Mouse (Mus musculus): ENCODE results near the gene Pcsk5.

The Pcsk5 gene

GRCm38 (mm10) chr19:17392866-17393265, 444.6 kb downstream of the Pcsk5 start:
- no peak for DNase-seq

DNA sequence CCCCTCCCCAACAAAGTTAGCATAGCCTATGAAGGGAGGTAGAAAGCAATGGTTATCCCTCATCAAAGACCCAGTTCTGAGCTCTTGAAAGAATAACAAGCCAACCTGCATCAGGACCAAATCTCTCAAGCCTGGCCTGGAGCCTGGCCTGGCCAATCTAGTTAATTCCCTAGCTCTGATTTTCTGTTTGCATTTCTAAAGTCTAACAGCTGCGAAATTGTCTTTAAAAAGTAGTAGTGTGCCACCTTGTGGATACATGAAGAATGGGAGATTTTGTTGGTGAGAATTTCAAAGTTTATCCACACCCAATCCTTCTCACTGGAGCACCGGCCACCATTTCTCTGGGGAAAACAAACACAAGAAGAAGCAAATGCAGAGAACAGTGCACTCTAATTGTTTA, 449.0 kb downstream of the Pcsk5 start:
- DNase-seq = no peak

DNA sequence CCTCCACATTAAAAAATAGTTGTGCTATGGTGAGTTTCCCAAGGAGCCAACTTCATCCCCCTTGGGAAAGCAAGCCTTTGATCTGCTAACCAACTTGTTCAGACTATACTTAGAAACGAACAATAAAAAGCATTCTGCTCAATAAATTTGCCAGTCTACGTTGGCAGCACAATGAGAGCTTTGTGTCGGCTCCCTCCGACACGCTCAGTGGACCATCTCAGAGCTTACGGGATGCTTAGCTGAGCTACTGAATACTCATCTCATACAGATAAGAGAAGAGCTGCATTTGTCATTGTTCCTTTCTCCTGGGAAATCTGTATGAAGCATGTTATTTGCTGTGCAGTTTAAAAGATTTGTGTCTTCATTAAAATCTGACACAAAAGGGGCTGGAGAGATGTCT, 451.0 kb downstream of the Pcsk5 start:
- no peak for DNase-seq

- no peak for DNase-seq
Measured at GRCm38 (mm10) chr19:17385426-17385825, 452.0 kb downstream of the Pcsk5 start.

GRCm38 (mm10) chr19:17385022-17385421, 452.4 kb downstream of the Pcsk5 start:
- no peak for DNase-seq

GRCm38 (mm10) chr19:17382807-17383397, 454.5 kb downstream of the Pcsk5 start:
- DNase-seq = no peak
